ENCODE assay signal across 47 mouse cellular contexts in genomic region chr15:98415996-98416395, GRCm38 (mm10). TPM values are rescaled to one million over a fixed set of nuclear protein-coding genes. Genes with fewer than 3 reads are reported as not detected.
"Had no signal": no experiment of that assay in that cellular context is flagged by ENCODE, and none has a peak within 500 bp of the region (broad histone marks: within the 10 kb centered on the region; RNA-seq: fewer than 3 reads in every experiment).

No protein-coding gene starts in this region.

- ATAC-seq: liver, embryonic 12.5 days; liver, postnatal 0 days; lung, postnatal 0 days; midbrain, embryonic 13.5 days; midbrain, embryonic 15.5 days; midbrain, embryonic 16.5 days had no signal

- H3K9me3 ChIP-seq: limb, embryonic 10.5 days; limb, embryonic 12.5 days; limb, embryonic 13.5 days; limb, embryonic 15.5 days; liver, embryonic 12.5 days; liver, embryonic 13.5 days; liver, embryonic 15.5 days; lung, embryonic 15.5 days; midbrain, embryonic 10.5 days; midbrain, embryonic 12.5 days; midbrain, embryonic 13.5 days; midbrain, embryonic 15.5 days; neural tube, embryonic 12.5 days had no signal

- H3K4me2 ChIP-seq: limb, embryonic 12.5 days; limb, embryonic 13.5 days; limb, embryonic 15.5 days; liver, embryonic 11.5 days; liver, embryonic 12.5 days; liver, embryonic 13.5 days; liver, embryonic 15.5 days; lung, embryonic 14.5 days; lung, embryonic 15.5 days; midbrain, embryonic 11.5 days; midbrain, embryonic 12.5 days; midbrain, embryonic 13.5 days; midbrain, embryonic 15.5 days; neural tube, embryonic 12.5 days had no signal

- DNase-seq: left cerebral cortex, postnatal 4 days; liver; liver, embryonic 13.5 days; liver, postnatal 0 days; lung, adult 18-20 months; lung, adult 2 months; lung, embryonic 14.5 days; lung, postnatal 10 days; lung, postnatal 14 days; lung, postnatal 36 days; lung, postnatal 4 days; midbrain, embryonic 14.5 days had no signal

- H3K4me3 ChIP-seq: limb, embryonic 10.5 days; limb, embryonic 12.5 days; limb, embryonic 13.5 days; limb, embryonic 15.5 days; liver, embryonic 12.5 days; liver, embryonic 13.5 days; liver, embryonic 15.5 days; lung, embryonic 15.5 days; megakaryocyte, embryonic 14.5 days; midbrain, embryonic 10.5 days; midbrain, embryonic 12.5 days; midbrain, embryonic 13.5 days; midbrain, embryonic 15.5 days; myocyte; neural tube, embryonic 12.5 days had no signal

- H3K27ac ChIP-seq: limb, embryonic 10.5 days; limb, embryonic 12.5 days; limb, embryonic 13.5 days; limb, embryonic 15.5 days; liver, embryonic 12.5 days; liver, embryonic 13.5 days; liver, embryonic 14.5 days; liver, embryonic 15.5 days; lung, embryonic 15.5 days; macrophage; midbrain, embryonic 10.5 days; midbrain, embryonic 12.5 days; midbrain, embryonic 13.5 days; midbrain, embryonic 15.5 days; neural tube, embryonic 12.5 days had no signal

- H3K36me3 ChIP-seq: limb, embryonic 10.5 days; limb, embryonic 12.5 days; limb, embryonic 13.5 days; limb, embryonic 15.5 days; liver, embryonic 12.5 days; liver, embryonic 13.5 days; liver, embryonic 15.5 days; lung, embryonic 15.5 days; midbrain, embryonic 10.5 days; midbrain, embryonic 12.5 days; midbrain, embryonic 13.5 days; midbrain, embryonic 15.5 days; neural tube, embryonic 12.5 days had no signal

- H3K27me3 ChIP-seq: limb, embryonic 12.5 days; limb, embryonic 13.5 days; limb, embryonic 15.5 days; liver, embryonic 12.5 days; liver, embryonic 13.5 days; liver, embryonic 15.5 days; lung, embryonic 15.5 days; midbrain, embryonic 12.5 days; midbrain, embryonic 13.5 days; midbrain, embryonic 15.5 days; neural tube, embryonic 12.5 days had no signal

- H3K9ac ChIP-seq: limb, embryonic 12.5 days; limb, embryonic 13.5 days; limb, embryonic 15.5 days; liver, embryonic 12.5 days; liver, embryonic 13.5 days; liver, embryonic 14.5 days; liver, embryonic 15.5 days; liver, postnatal 0 days; lung, embryonic 14.5 days; lung, embryonic 15.5 days; midbrain, embryonic 12.5 days; midbrain, embryonic 13.5 days; midbrain, embryonic 15.5 days; neural tube, embryonic 12.5 days had no signal

- H3K4me1 ChIP-seq: limb, embryonic 12.5 days; limb, embryonic 13.5 days; limb, embryonic 15.5 days; liver, embryonic 12.5 days; liver, embryonic 13.5 days; liver, embryonic 15.5 days; lung, embryonic 15.5 days; megakaryocyte, embryonic 14.5 days; midbrain, embryonic 10.5 days; midbrain, embryonic 12.5 days; midbrain, embryonic 13.5 days; midbrain, embryonic 15.5 days; neural tube, embryonic 12.5 days had no signal

RNA-seq across cellular contexts. Expression of gene Olfr282, which starts 15.0 kb away (rescaled TPM):
- total RNA-seq: left cerebral cortex, postnatal 10 days; left cerebral cortex, postnatal 14 days; left cerebral cortex, postnatal 25 days; left cerebral cortex, postnatal 36 days; left cerebral cortex, postnatal 4 days; liver, adult 2 months; megakaryocyte progenitor cell, adult 5-6 weeks; megakaryocyte, adult 5-6 weeks; megakaryocyte-erythroid progenitor cell, adult 5-6 weeks; midbrain, postnatal 0 days; monocyte, adult 5-6 weeks had no signal
- polyA plus RNA-seq: limb, embryonic 10.5 days; limb, embryonic 11.5 days; limb, embryonic 12.5 days; limb, embryonic 13.5 days; limb, embryonic 14.5 days; limb, embryonic 15.5 days; liver, adult 2 months; liver, embryonic 11.5 days; liver, embryonic 12.5 days; liver, embryonic 13.5 days; liver, embryonic 14.5 days; liver, embryonic 15.5 days; liver, embryonic 16.5 days; liver, postnatal 0 days; lung, adult 2 months; lung, embryonic 14.5 days; lung, embryonic 15.5 days; lung, embryonic 16.5 days; lung, postnatal 0 days; macrophage; midbrain, embryonic 10.5 days; midbrain, embryonic 11.5 days; midbrain, embryonic 12.5 days; midbrain, embryonic 13.5 days; midbrain, embryonic 14.5 days; midbrain, embryonic 15.5 days; midbrain, embryonic 16.5 days; midbrain, postnatal 0 days; myocyte; neural tube, embryonic 11.5 days; neural tube, embryonic 12.5 days had no signal

RNA-seq across cellular contexts. Expression of gene Olfr283, which starts 35.2 kb away (rescaled TPM):
- total RNA-seq: left cerebral cortex, postnatal 10 days; left cerebral cortex, postnatal 14 days; left cerebral cortex, postnatal 25 days; left cerebral cortex, postnatal 36 days; left cerebral cortex, postnatal 4 days; liver, adult 2 months; megakaryocyte progenitor cell, adult 5-6 weeks; megakaryocyte, adult 5-6 weeks; megakaryocyte-erythroid progenitor cell, adult 5-6 weeks; midbrain, postnatal 0 days; monocyte, adult 5-6 weeks had no signal
- polyA plus RNA-seq: limb, embryonic 10.5 days; limb, embryonic 11.5 days; limb, embryonic 12.5 days; limb, embryonic 13.5 days; limb, embryonic 14.5 days; limb, embryonic 15.5 days; liver, adult 2 months; liver, embryonic 11.5 days; liver, embryonic 12.5 days; liver, embryonic 13.5 days; liver, embryonic 14.5 days; liver, embryonic 15.5 days; liver, embryonic 16.5 days; liver, postnatal 0 days; lung, adult 2 months; lung, embryonic 14.5 days; lung, embryonic 15.5 days; lung, embryonic 16.5 days; lung, postnatal 0 days; macrophage; midbrain, embryonic 10.5 days; midbrain, embryonic 11.5 days; midbrain, embryonic 12.5 days; midbrain, embryonic 13.5 days; midbrain, embryonic 14.5 days; midbrain, embryonic 15.5 days; midbrain, embryonic 16.5 days; midbrain, postnatal 0 days; myocyte; neural tube, embryonic 11.5 days; neural tube, embryonic 12.5 days had no signal

RNA-seq across cellular contexts. Expression of gene Olfr281, which starts 36.4 kb away (rescaled TPM):
- total RNA-seq: left cerebral cortex, postnatal 10 days; left cerebral cortex, postnatal 14 days; left cerebral cortex, postnatal 25 days; left cerebral cortex, postnatal 36 days; left cerebral cortex, postnatal 4 days; liver, adult 2 months; megakaryocyte progenitor cell, adult 5-6 weeks; megakaryocyte, adult 5-6 weeks; megakaryocyte-erythroid progenitor cell, adult 5-6 weeks; midbrain, postnatal 0 days; monocyte, adult 5-6 weeks had no signal
- polyA plus RNA-seq: limb, embryonic 10.5 days; limb, embryonic 11.5 days; limb, embryonic 12.5 days; limb, embryonic 13.5 days; limb, embryonic 14.5 days; limb, embryonic 15.5 days; liver, adult 2 months; liver, embryonic 11.5 days; liver, embryonic 12.5 days; liver, embryonic 13.5 days; liver, embryonic 14.5 days; liver, embryonic 15.5 days; liver, embryonic 16.5 days; liver, postnatal 0 days; lung, adult 2 months; lung, embryonic 14.5 days; lung, embryonic 15.5 days; lung, embryonic 16.5 days; lung, postnatal 0 days; macrophage; midbrain, embryonic 10.5 days; midbrain, embryonic 11.5 days; midbrain, embryonic 12.5 days; midbrain, embryonic 13.5 days; midbrain, embryonic 14.5 days; midbrain, embryonic 15.5 days; midbrain, embryonic 16.5 days; midbrain, postnatal 0 days; myocyte; neural tube, embryonic 11.5 days; neural tube, embryonic 12.5 days had no signal

RNA-seq across cellular contexts. Expression of gene OR5BS1P, which starts 53.7 kb away (rescaled TPM):
- total RNA-seq: left cerebral cortex, postnatal 10 days; left cerebral cortex, postnatal 14 days; left cerebral cortex, postnatal 25 days; left cerebral cortex, postnatal 36 days; left cerebral cortex, postnatal 4 days; liver, adult 2 months; megakaryocyte progenitor cell, adult 5-6 weeks; megakaryocyte, adult 5-6 weeks; megakaryocyte-erythroid progenitor cell, adult 5-6 weeks; midbrain, postnatal 0 days; monocyte, adult 5-6 weeks had no signal
- polyA plus RNA-seq: limb, embryonic 10.5 days; limb, embryonic 11.5 days; limb, embryonic 12.5 days; limb, embryonic 13.5 days; limb, embryonic 14.5 days; limb, embryonic 15.5 days; liver, adult 2 months; liver, embryonic 11.5 days; liver, embryonic 12.5 days; liver, embryonic 13.5 days; liver, embryonic 14.5 days; liver, embryonic 15.5 days; liver, embryonic 16.5 days; liver, postnatal 0 days; lung, embryonic 14.5 days; lung, embryonic 15.5 days; lung, embryonic 16.5 days; lung, postnatal 0 days; macrophage; midbrain, embryonic 10.5 days; midbrain, embryonic 11.5 days; midbrain, embryonic 12.5 days; midbrain, embryonic 13.5 days; midbrain, embryonic 14.5 days; midbrain, embryonic 15.5 days; midbrain, embryonic 16.5 days; midbrain, postnatal 0 days; myocyte; neural tube, embryonic 11.5 days; neural tube, embryonic 12.5 days had no signal
